Mouse (Mus musculus) hindbrain, embryonic 10.5 days (tissue): ENCODE results near the gene Klhl35. TPM values are rescaled to one million over a fixed set of nuclear protein-coding genes. Genes with fewer than 3 reads are reported as not detected.

Source experiments
- DNase-seq: peaks from one replicate; pipeline ENCODE4 v3.0.0-alpha.2; 2017; ENCODE audit warnings: low spot score
- H3K27ac ChIP-seq: fragments of 300-500 bp; sonication (generic); 2 replicates; pipeline ENCODE4 v1.5.1; 2016; ENCODE audit warnings: mild to moderate bottlenecking, moderate library complexity
- H3K27me3 ChIP-seq: fragments of 300-500 bp; sonication (generic); 2 replicates; pipeline ENCODE4 v1.6.1; 2016; ENCODE audit warnings: mild to moderate bottlenecking; ENCODE audit not compliant: poor library complexity, insufficient read depth, severe bottlenecking
- H3K36me3 ChIP-seq: fragments of 300-500 bp; sonication (generic); 2 replicates; pipeline ENCODE4 v1.6.1; 2016; ENCODE audit warnings: mild to moderate bottlenecking, moderate library complexity
- H3K4me1 ChIP-seq: fragments of 300-500 bp; sonication (generic); replicated peaks from 2 replicates; pipeline ENCODE4 v1.6.1; 2016; ENCODE audit warnings: mild to moderate bottlenecking
- H3K4me3 ChIP-seq: fragments of 300-500 bp; sonication (generic); 2 replicates; pipeline ENCODE4 v1.5.1; 2016; ENCODE audit warnings: mild to moderate bottlenecking, moderate library complexity
- H3K9me3 ChIP-seq: fragments of 300-500 bp; sonication (generic); 2 replicates; pipeline ENCODE4 v1.6.1; 2016; ENCODE audit warnings: mild to moderate bottlenecking, moderate library complexity
- WGBS: fragments of 180-500 bp; shearing (Covaris S2); methylation state at CpG from one replicate; pipeline ENCODE4 v1.1.7; 2016; 5-methylcytosine and 5-hydroxymethylcytosine counted together
- polyA plus RNA-seq: library from polyadenylated mRNA; unstranded; fragments of >200 nt; fragmentation: Nextera tagmentation; extraction: Ambion mirVana; gene quantifications from 2 replicates; pipeline ENCODE4 v1.2.1, GENCODE M21; 2016

Klhl35 gene
- polyA plus RNA-seq, 1 experiment from 2014 or later: 24.4 TPM

GRCm38 (mm10) chr7:99516092-99516813 lies 50.4 kb downstream of the Klhl35 start:
- 87% methylated on average over 9 of the region's 9 CpGs for WGBS
- no peak overlapping the region for H3K4me3 ChIP-seq
- H3K9me3 ChIP-seq: no peaks in the 10 kb centered on the region
- H3K27me3 ChIP-seq: no peaks in the 10 kb centered on the region
- H3K27ac ChIP-seq: no peak overlapping the region
- no peak for DNase-seq
- no peaks in the 10 kb centered on the region for H3K36me3 ChIP-seq
- no peaks in the 10 kb centered on the region for H3K4me1 ChIP-seq

GRCm38 (mm10) chr7:99516814-99517157 lies 51.0 kb downstream of the Klhl35 start:
- H3K4me1 ChIP-seq: no peaks in the 10 kb centered on the region
- DNase-seq: no peak
- no peaks in the 10 kb centered on the region for H3K9me3 ChIP-seq
- H3K4me3 ChIP-seq: no peak overlapping the region
- no peak overlapping the region for H3K27ac ChIP-seq
- no peaks in the 10 kb centered on the region for H3K27me3 ChIP-seq
- 79% methylated on average over 3 of the region's 3 CpGs for WGBS
- no peaks in the 10 kb centered on the region for H3K36me3 ChIP-seq

- Histone ChIP-seq H3K27ac (no peak overlapping the region), H3K27me3 (no peaks in the 10 kb centered on the region), H3K4me1 (no peaks in the 10 kb centered on the region), H3K9me3 (no peaks in the 10 kb centered on the region), H3K4me3 (no peak overlapping the region), H3K36me3 (no peaks in the 10 kb centered on the region)
- WGBS: 69% methylated on average over 4 of the region's 4 CpGs
- no peak for DNase-seq
Observed at GRCm38 (mm10) chr7:99518954-99519644, 53.3 kb downstream of the Klhl35 start.

- Histone ChIP-seq H3K9me3 (no peaks in the 10 kb centered on the region), H3K27ac (no peak overlapping the region), H3K27me3 (no peaks in the 10 kb centered on the region), H3K36me3 (no peaks in the 10 kb centered on the region), H3K4me3 (no peak overlapping the region), H3K4me1 (no peaks in the 10 kb centered on the region)
- WGBS: 80% methylated on average over 8 of the region's 8 CpGs
- no peak for DNase-seq
Observed at GRCm38 (mm10) chr7:99523121-99523520, 57.3 kb downstream of the Klhl35 start.

Other genes with a start within 250 kb of the Klhl35 start
- 21.2 and 31.5 TPM in 2 replicates for gene Mogat2, start 227.4 kb upstream of the Klhl35 start, polyA plus RNA-seq
- gene Map6, start 198.6 kb upstream of the Klhl35 start, polyA plus RNA-seq: 32.9 and 65.5 TPM in 2 replicates
- 861 and 996 TPM in 2 replicates for gene Serpinh1, start 112.8 kb upstream of the Klhl35 start, polyA plus RNA-seq
- 33.8 and 43.8 TPM in 2 replicates for gene Gdpd5, start 84.6 kb upstream of the Klhl35 start, polyA plus RNA-seq
- gene Rps3, start 17.7 kb downstream of the Klhl35 start, polyA plus RNA-seq: 680 and 779 TPM in 2 replicates
- 14.6 and 15.0 TPM in 2 replicates for gene Arrb1, start 69.5 kb downstream of the Klhl35 start, polyA plus RNA-seq
- gene Tpbgl, start 161.1 kb downstream of the Klhl35 start, polyA plus RNA-seq: 0.59 and 0.81 TPM in 2 replicates
- gene Slco2b1, start 245.3 kb downstream of the Klhl35 start, polyA plus RNA-seq: 2.3 and 3.5 TPM in 2 replicates